Mouse (Mus musculus) kidney, adult 2 months (tissue): ENCODE measurements around the gene Tmbim7. TPM values are rescaled to one million over a fixed set of nuclear protein-coding genes. Genes with fewer than 3 reads are reported as not detected.
"Not testable (repeated sequence)": the region's sequence is repeated elsewhere in the genome, so short reads cannot be mapped to it uniquely, and the experiment has no call there.

Source experiments
- DNase-seq: peaks from one replicate; pipeline ENCODE4 v3.0.0; 2021
- H3K27ac ChIP-seq: fragments of 200-500 bp; 2 replicates; pipeline ENCODE4 v1.5.1; 2012; ENCODE audit warnings: low read depth, low read length, control low read depth, inconsistent platforms; ENCODE audit not compliant: insufficient read depth
- H3K27me3 ChIP-seq: fragments of 200-500 bp; replicated peaks from 2 replicates; pipeline ENCODE4 v1.6.1; 2012; ENCODE audit warnings: mild to moderate bottlenecking, moderate library complexity, low read length, inconsistent platforms; ENCODE audit not compliant: control insufficient read depth, insufficient read depth
- H3K36me3 ChIP-seq: fragments of 200-500 bp; 2 replicates; pipeline ENCODE4 v1.6.1; 2012; ENCODE audit warnings: mild to moderate bottlenecking, moderate library complexity, low read length, inconsistent platforms; ENCODE audit not compliant: control insufficient read depth, insufficient read depth
- H3K4me1 ChIP-seq: fragments of 200-500 bp; 2 replicates; pipeline ENCODE4 v1.6.1; 2011; ENCODE audit warnings: low read length; ENCODE audit not compliant: control insufficient read depth, insufficient read depth
- H3K4me3 ChIP-seq: fragments of 200-500 bp; 2 replicates; pipeline ENCODE4 v1.5.1; 2011; ENCODE audit warnings: mild to moderate bottlenecking, low read depth, low read length, control low read depth; ENCODE audit not compliant: insufficient read depth
- CTCF ChIP-seq: fragments of 200-500 bp; conservative IDR thresholded peaks from 2 replicates; pipeline ENCODE4 v1.5.1; 2011; ENCODE audit warnings: low read depth, mild to moderate bottlenecking, control low read depth, low read length, moderate library complexity, mixed read lengths; ENCODE audit not compliant: insufficient read depth, insufficient read length
- POLR2A ChIP-seq: fragments of 200-500 bp; IDR thresholded peaks from one replicate; pipeline ENCODE4 v1.6.1; 2011; ENCODE audit warnings: low read depth, low read length, control low read depth
- WGBS: fragments of 180-500 bp; shearing (Covaris S2); methylation state at CpG from one replicate; pipeline ENCODE4 v1.1.7; 2018; 5-methylcytosine and 5-hydroxymethylcytosine counted together
- polyA plus RNA-seq: library from polyadenylated mRNA; depleted of rRNA; stranded (reverse); fragments of >200 nt; gene quantifications from 2 replicates; pipeline ENCODE4 v1.2.3, GENCODE M21; 2012

Tmbim7 gene
- polyA plus RNA-seq, 1 experiment, result not detected

GRCm38 (mm10) chr5:3647708-3648121 lies 3.3 kb upstream of the Tmbim7 start:
- under 1% methylated on average over 37 of the region's 46 CpGs for WGBS
- Histone ChIP-seq H3K27me3 (no peaks in the 10 kb centered on the region), H3K36me3 (peaks cover 6% of the 10 kb centered on the region), H3K4me1 (peaks cover 5% of the 10 kb centered on the region; the same call in 1 of the 2 replicates), H3K27ac (peak overlapping the region; percentile 77), H3K4me3 (peak overlapping the region; percentile 89)
- TF ChIP-seq POLR2A (no peak), CTCF (no peak)
- DNase-seq, result peak; percentile 97

GRCm38 (mm10) chr5:3648206-3648848 lies 2.7 kb upstream of the Tmbim7 start:
- H3K27me3 ChIP-seq, result no peaks in the 10 kb centered on the region
- H3K4me1 ChIP-seq, result peaks cover 5% of the 10 kb centered on the region; the same call in 1 of the 2 replicates
- peak overlapping the region; percentile 44 for H3K4me3 ChIP-seq
- 19% methylated on average over 4 of the region's 4 CpGs for WGBS
- peaks cover 3% of the 10 kb centered on the region; the same call in 1 of the 2 replicates for H3K36me3 ChIP-seq
- DNase-seq, result peak; percentile 69
- TF ChIP-seq POLR2A (no peak), CTCF (no peak)
- H3K27ac ChIP-seq, result peak overlapping the region; percentile 92

GRCm38 (mm10) chr5:3648849-3649210 lies 2.2 kb upstream of the Tmbim7 start:
- peak; percentile 62 for DNase-seq
- H3K27ac ChIP-seq, result peak overlapping the region; percentile 77
- H3K4me1 ChIP-seq, result peaks cover 5% of the 10 kb centered on the region; the same call in 1 of the 2 replicates
- TF ChIP-seq CTCF (no peak), POLR2A (no peak)
- WGBS, result 35% methylated on average over 4 of the region's 4 CpGs
- peaks cover 2% of the 10 kb centered on the region; the same call in 1 of the 2 replicates for H3K36me3 ChIP-seq
- no peaks in the 10 kb centered on the region for H3K27me3 ChIP-seq
- H3K4me3 ChIP-seq, result no peak overlapping the region

GRCm38 (mm10) chr5:3651621-3652020 lies 640 bp downstream of the Tmbim7 start:
- Histone ChIP-seq H3K27ac (no peak overlapping the region), H3K4me3 (no peak overlapping the region), H3K36me3 (no peaks in the 10 kb centered on the region), H3K27me3 (no peaks in the 10 kb centered on the region), H3K4me1 (peaks cover 5% of the 10 kb centered on the region; the same call in 1 of the 2 replicates)
- no peak for TF ChIP-seq POLR2A
- no peak for TF ChIP-seq CTCF
- DNase-seq, result no peak
- WGBS, result 90% methylated on average over 5 of the region's 5 CpGs

GRCm38 (mm10) chr5:3652903-3653575 lies 2.1 kb downstream of the Tmbim7 start:
- not testable (repeated sequence) for H3K36me3 ChIP-seq, H3K4me1 ChIP-seq, H3K27me3 ChIP-seq, H3K27ac ChIP-seq, DNase-seq, H3K4me3 ChIP-seq
- WGBS, result 94% methylated on average over 19 of the region's 25 CpGs

GRCm38 (mm10) chr5:3653801-3654200 lies 2.8 kb downstream of the Tmbim7 start:
- DNase-seq, result no peak
- Histone ChIP-seq H3K4me3 (no peak overlapping the region), H3K27ac (no peak overlapping the region), H3K36me3 (no peaks in the 10 kb centered on the region), H3K4me1 (peaks cover 2% of the 10 kb centered on the region; the same call in 1 of the 2 replicates), H3K27me3 (no peaks in the 10 kb centered on the region)
- 80% methylated on average over 4 of the region's 4 CpGs for WGBS
- no peak for TF ChIP-seq CTCF
- TF ChIP-seq POLR2A, result no peak

GRCm38 (mm10) chr5:3657085-3657484 lies 6.1 kb downstream of the Tmbim7 start, which contains the start of gene Gatad1:
Gene Gatad1 (minus strand): TSS chr5:3657185.
- Histone ChIP-seq H3K36me3 (no peaks in the 10 kb centered on the region), H3K4me3 (no peak within 1 kb of the TSS), H3K27me3 (no peaks in the 10 kb centered on the region), H3K27ac (no peak within 1 kb of the TSS), H3K4me1 (no peaks in the 10 kb centered on the region)
- WGBS, result 78% methylated on average over 5 of the region's 5 CpGs
- TF ChIP-seq CTCF, result no peak
- no peak for TF ChIP-seq POLR2A
- DNase-seq, result no peak
